Mouse (Mus musculus) kidney, embryonic 15.5 days (tissue): ENCODE data around the gene Ocln. TPM values are rescaled to one million over a fixed set of nuclear protein-coding genes. Genes with fewer than 3 reads are reported as not detected.
"Not testable (repeated sequence)": the region's sequence is repeated elsewhere in the genome, so short reads cannot be mapped to it uniquely, and the experiment has no call there.

Source experiments
- ATAC-seq: fragments of 200-750 bp; cut with Nextera tagmentation; replicated peaks from 2 replicates; pipeline ENCODE4 v1.8.0; 2017; ENCODE audit warnings: moderate TSS enrichment; ENCODE audit not compliant: low FRiP score
- H3K27ac ChIP-seq: fragments of 300-500 bp; sonication (generic); 2 replicates; pipeline ENCODE4 v1.5.1; 2015; ENCODE audit warnings: mild to moderate bottlenecking, inconsistent platforms
- H3K27me3 ChIP-seq: fragments of 300-500 bp; sonication (generic); 2 replicates; pipeline ENCODE4 v1.6.1; 2015; ENCODE audit warnings: inconsistent platforms
- H3K36me3 ChIP-seq: fragments of 300-500 bp; sonication (generic); 2 replicates; pipeline ENCODE4 v1.6.1; 2015; ENCODE audit warnings: inconsistent platforms
- H3K4me1 ChIP-seq: fragments of 300-500 bp; sonication (generic); 2 replicates; pipeline ENCODE4 v1.6.1; 2015; ENCODE audit warnings: inconsistent platforms
- H3K4me2 ChIP-seq: fragments of 300-500 bp; sonication (generic); 2 replicates; pipeline ENCODE4 v1.6.1; 2015; ENCODE audit warnings: moderate library complexity, mild to moderate bottlenecking, inconsistent platforms
- H3K4me3 ChIP-seq: fragments of 300-500 bp; sonication (generic); replicated peaks from 2 replicates; pipeline ENCODE4 v1.5.1; 2015; ENCODE audit warnings: mild to moderate bottlenecking, inconsistent platforms
- H3K9ac ChIP-seq: fragments of 300-500 bp; sonication (generic); 2 replicates; pipeline ENCODE4 v1.6.1; 2015; ENCODE audit warnings: mild to moderate bottlenecking, inconsistent platforms
- H3K9me3 ChIP-seq: fragments of 300-500 bp; sonication (generic); replicated peaks from 2 replicates; pipeline ENCODE4 v1.6.1; 2016; ENCODE audit warnings: inconsistent platforms
- WGBS: fragments of 180-500 bp; shearing (Covaris S2); methylation state at CpG from one replicate; pipeline ENCODE4 v1.1.7; 2015; ENCODE audit warnings: mixed read lengths; 5-methylcytosine and 5-hydroxymethylcytosine counted together
- polyA plus RNA-seq: library from polyadenylated mRNA; unstranded; fragments of >200 nt; fragmentation: Nextera tagmentation; extraction: Ambion mirVana; gene quantifications from 2 replicates; pipeline ENCODE4 v1.2.1, GENCODE M21; 2015

Gene Ocln
- polyA plus RNA-seq, 1 experiment from 2014 or later = 26.1 TPM

- Histone ChIP-seq H3K27ac (no peak overlapping the region), H3K27me3 (no peaks in the 10 kb centered on the region), H3K9ac (no peak overlapping the region), H3K4me2 (no peak overlapping the region), H3K36me3 (peaks cover 61% of the 10 kb centered on the region), H3K4me3 (no peak overlapping the region), H3K4me1 (no peaks in the 10 kb centered on the region), H3K9me3 (no peaks in the 10 kb centered on the region)
- WGBS = 70% methylated on average over 3 of the region's 3 CpGs
- no peak for ATAC-seq
Measured at GRCm38 (mm10) chr13:100461336-100461735, 91.2 kb downstream of the Ocln start.

GRCm38 (mm10) chr13:100452415-100453127 lies 99.9 kb downstream of the Ocln start, which contains the start of gene Naip1:
Gene Naip1 (minus strand): TSS chr13:100452869.
- H3K27me3 ChIP-seq, H3K9me3 ChIP-seq, ATAC-seq, H3K4me2 ChIP-seq, H3K27ac ChIP-seq, H3K4me1 ChIP-seq, H3K36me3 ChIP-seq, H3K4me3 ChIP-seq, H3K9ac ChIP-seq: not testable (repeated sequence)
- 77% methylated on average over 8 of the region's 8 CpGs for WGBS

- H3K27ac ChIP-seq = no peak overlapping the region
- H3K9ac ChIP-seq = no peak overlapping the region
- 72% methylated on average over 1 of the region's 1 CpGs for WGBS
- no peak for ATAC-seq
- H3K4me2 ChIP-seq = no peak overlapping the region
- no peaks in the 10 kb centered on the region for H3K4me1 ChIP-seq
- no peaks in the 10 kb centered on the region for H3K9me3 ChIP-seq
- no peak overlapping the region for H3K4me3 ChIP-seq
- no peaks in the 10 kb centered on the region for H3K27me3 ChIP-seq
- no peaks in the 10 kb centered on the region for H3K36me3 ChIP-seq
Measured at GRCm38 (mm10) chr13:100449495-100449894, 103.0 kb downstream of the Ocln start.

Other genes starting within 250 kb of the Ocln start
- gene Naip6, start 235.0 kb downstream of the Ocln start, polyA plus RNA-seq = 0.21 and 0.37 TPM in 2 replicates
- gene Naip1, start 99.8 kb downstream of the Ocln start, polyA plus RNA-seq = not detected in 2 replicates
- gene Gtf2h2, start 60.1 kb downstream of the Ocln start, polyA plus RNA-seq = 81.4 and 82.1 TPM in 2 replicates
- 14.0 and 15.3 TPM in 2 replicates for gene Marveld2, start 64.3 kb upstream of the Ocln start, polyA plus RNA-seq
- gene Ak6, start 98.3 kb upstream of the Ocln start, polyA plus RNA-seq = 268 and 298 TPM in 2 replicates
- 21.0 and 24.0 TPM in 2 replicates for gene Rad17, start 98.3 kb upstream of the Ocln start, polyA plus RNA-seq
- 13.7 and 13.9 TPM in 2 replicates for gene Taf9, start 98.9 kb upstream of the Ocln start, polyA plus RNA-seq
- gene Ccdc125, start 117.0 kb upstream of the Ocln start, polyA plus RNA-seq = 6.3 and 8.0 TPM in 2 replicates
- gene Cdk7, start 178.2 kb upstream of the Ocln start, polyA plus RNA-seq = 106 and 107 TPM in 2 replicates
- gene Mrps36, start 191.9 kb upstream of the Ocln start, polyA plus RNA-seq = 171 and 186 TPM in 2 replicates
- 39.0 and 42.7 TPM in 2 replicates for gene Cenph, start 223.2 kb upstream of the Ocln start, polyA plus RNA-seq
- 256 and 259 TPM in 2 replicates for gene Ccnb1, start 233.9 kb upstream of the Ocln start, polyA plus RNA-seq